Mouse (Mus musculus) testis, adult 2 months (tissue): ENCODE results near the gene 1700007K13Rik. TPM values are rescaled to one million over a fixed set of nuclear protein-coding genes. Genes with fewer than 3 reads are reported as not detected.

Experiments used
- H3K27ac ChIP-seq: fragments of 200-500 bp; 2 replicates; pipeline ENCODE4 v1.5.1; 2012; ENCODE audit warnings: low read depth, low read length; ENCODE audit not compliant: control insufficient read depth, insufficient read depth
- H3K27me3 ChIP-seq: fragments of 200-500 bp; 2 replicates; pipeline ENCODE4 v1.6.1; 2012; ENCODE audit warnings: mild to moderate bottlenecking, low read length, moderate library complexity; ENCODE audit not compliant: control insufficient read depth, insufficient read depth
- H3K36me3 ChIP-seq: fragments of 200-500 bp; 2 replicates; pipeline ENCODE4 v1.6.1; 2012; ENCODE audit warnings: mild to moderate bottlenecking, low read length; ENCODE audit not compliant: control insufficient read depth, insufficient read depth
- H3K4me1 ChIP-seq: fragments of 200-500 bp; 2 replicates; pipeline ENCODE4 v1.6.1; 2012; ENCODE audit warnings: low read length; ENCODE audit not compliant: control insufficient read depth, insufficient read depth
- H3K4me3 ChIP-seq: fragments of 200-500 bp; 2 replicates; pipeline ENCODE4 v1.5.1; 2012; ENCODE audit warnings: low read depth, mild to moderate bottlenecking, low read length, moderate library complexity, mixed read lengths; ENCODE audit not compliant: control insufficient read depth
- CTCF ChIP-seq: fragments of 200-500 bp; IDR thresholded peaks from 2 replicates; pipeline ENCODE4 v1.5.1; 2012; ENCODE audit warnings: low read depth, mild to moderate bottlenecking, inconsistent platforms, low read length, moderate library complexity; ENCODE audit not compliant: control insufficient read depth, insufficient read depth, insufficient replicate concordance
- POLR2A ChIP-seq: fragments of 200-500 bp; IDR thresholded peaks from 2 replicates; pipeline ENCODE4 v1.6.1; 2012; ENCODE audit warnings: low read depth, mild to moderate bottlenecking, inconsistent platforms, low read length, moderate library complexity; ENCODE audit not compliant: control insufficient read depth
- polyA plus RNA-seq: library from polyadenylated mRNA; depleted of rRNA; stranded (reverse); fragments of >200 nt; gene quantifications from 2 replicates; pipeline ENCODE4 v1.2.3, GENCODE M21; 2012; rRNA removed

Gene 1700007K13Rik
- polyA plus RNA-seq, 1 experiment = 49.9 TPM

DNA sequence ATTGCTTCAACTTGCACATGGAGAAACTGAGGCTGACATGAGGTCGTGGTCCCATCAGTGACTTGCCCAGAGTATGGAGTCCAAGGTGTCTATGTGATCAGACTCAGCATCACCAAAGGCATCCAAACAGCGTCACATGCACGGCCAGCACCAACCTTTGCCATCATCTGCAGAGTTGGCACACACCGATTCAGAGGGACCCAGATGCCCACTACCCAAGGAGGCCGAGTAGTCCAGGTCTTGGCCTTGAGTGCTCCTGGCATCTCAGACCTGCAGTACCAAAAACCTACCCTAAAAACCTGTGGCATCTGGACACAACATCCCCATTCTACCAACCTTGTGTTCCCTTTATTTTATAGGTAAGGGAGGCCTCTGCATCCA, 51.4 kb downstream of the 1700007K13Rik start:
- TF ChIP-seq POLR2A = no peak
- TF ChIP-seq CTCF = no peak
- Histone ChIP-seq H3K27me3 (no peaks in the 10 kb centered on the region), H3K36me3 (no peaks in the 10 kb centered on the region), H3K4me3 (no peak overlapping the region), H3K4me1 (peaks cover 7% of the 10 kb centered on the region), H3K27ac (no peak overlapping the region)

- H3K36me3 ChIP-seq = no peaks in the 10 kb centered on the region
- no peaks in the 10 kb centered on the region for H3K27me3 ChIP-seq
- peaks cover 7% of the 10 kb centered on the region for H3K4me1 ChIP-seq
- H3K27ac ChIP-seq = no peak overlapping the region
- TF ChIP-seq CTCF (no peak), POLR2A (no peak)
- H3K4me3 ChIP-seq = no peak overlapping the region
Measured at GRCm38 (mm10) chr2:28414116-28414756, 51.9 kb downstream of the 1700007K13Rik start.

DNA sequence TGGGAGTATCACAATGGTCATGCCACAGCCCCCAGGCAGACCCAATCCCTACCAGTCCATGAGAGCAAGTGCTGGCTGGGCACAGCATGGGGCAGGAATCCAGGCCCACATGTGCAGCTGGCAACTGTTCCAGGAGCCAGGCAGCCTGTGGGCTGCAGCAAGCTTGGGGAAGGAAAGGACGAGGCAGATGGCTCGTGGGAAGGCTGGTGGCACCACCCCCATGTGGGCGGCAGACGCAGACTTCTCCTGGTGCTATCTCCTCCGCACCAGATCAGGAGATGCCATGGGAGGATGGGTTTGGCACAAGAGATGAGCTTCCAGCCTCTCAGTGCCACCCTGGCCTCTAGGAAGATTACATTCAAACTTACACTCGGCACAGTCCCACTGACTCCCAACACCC, 53.2 kb downstream of the 1700007K13Rik start:
- Histone ChIP-seq H3K27ac (no peak overlapping the region), H3K4me1 (peaks cover 7% of the 10 kb centered on the region), H3K27me3 (no peaks in the 10 kb centered on the region), H3K36me3 (no peaks in the 10 kb centered on the region), H3K4me3 (no peak overlapping the region)
- TF ChIP-seq CTCF (no peak), POLR2A (no peak)

Other genes with a start within 250 kb of the 1700007K13Rik start
- gene Ppp1r26, start 19.5 kb downstream of the 1700007K13Rik start, polyA plus RNA-seq = 11.9 and 13.0 TPM in 2 replicates
- 22.1 and 24.9 TPM in 2 replicates for gene Mrps2, start 1.7 kb upstream of the 1700007K13Rik start, polyA plus RNA-seq
- gene Gbgt1, start 30.6 kb upstream of the 1700007K13Rik start, polyA plus RNA-seq = 3.1 and 4.5 TPM in 2 replicates
- 0.47 and 0.78 TPM in 2 replicates for gene Gm10134, start 39.8 kb upstream of the 1700007K13Rik start, polyA plus RNA-seq
- 147 and 169 TPM in 2 replicates for gene Ralgds, start 46.8 kb upstream of the 1700007K13Rik start, polyA plus RNA-seq
- gene Cel, start 97.1 kb upstream of the 1700007K13Rik start, polyA plus RNA-seq = 0.24 and 0.47 TPM in 2 replicates
- gene Gtf3c5, start 117.4 kb upstream of the 1700007K13Rik start, polyA plus RNA-seq = 17.3 and 17.7 TPM in 2 replicates
- 1.0 and 1.3 TPM in 2 replicates for gene Gfi1b, start 155.7 kb upstream of the 1700007K13Rik start, polyA plus RNA-seq
- gene Tsc1, start 174.9 kb upstream of the 1700007K13Rik start, polyA plus RNA-seq = 20.3 and 21.6 TPM in 2 replicates
- gene Spaca9, start 233.4 kb upstream of the 1700007K13Rik start, polyA plus RNA-seq = 1,393 and 1,506 TPM in 2 replicates
- gene Ak8, start 233.8 kb upstream of the 1700007K13Rik start, polyA plus RNA-seq = 294 and 299 TPM in 2 replicates